Mouse (Mus musculus) layer of hippocampus, adult 18-20 months (tissue): ENCODE measurements around the gene Olfr178. TPM values are rescaled to one million over a fixed set of nuclear protein-coding genes. Genes with fewer than 3 reads are reported as not detected.

Experiments used
- DNase-seq, 2 experiments: peaks; one replicate each; pipeline ENCODE4 v3.0.0; 2022; ENCODE audit warnings: low spot score in 2 of 2
- long read RNA-seq: library from polyadenylated mRNA; stranded (forward); transcript quantifications from one replicate; pipeline ENCODE4 v2.0.0, GENCODE M21; 2021
- total RNA-seq, 2 experiments: library from RNA; stranded (reverse); gene quantifications; 2 replicates each; pipeline ENCODE4 v1.2.3; 2021

Olfr178 gene
- total RNA-seq, result not detected
- long read RNA-seq, result 0 reads

- no peak for DNase-seq
These were observed at the start of gene Olfr178 for GRCm38 (mm10) chr16:58891963-58892362. TSS of gene Olfr178 (minus strand) at chr16:58892063.

GRCm38 (mm10) chr16:58929292-58929691, 37.4 kb upstream of the Olfr178 start, which contains the start of gene Olfr180:
TSS of gene Olfr180 (minus strand) at chr16:58929392.
- DNase-seq, result no peak

GRCm38 (mm10) chr16:58928655-58929054, 36.8 kb upstream of the Olfr178 start, which contains the start of gene Olfr181:
TSS of gene Olfr181 (minus strand) at chr16:58928755.
- no peak for DNase-seq

- DNase-seq, result no peak
These were observed 7.4 kb downstream of the Olfr178 start for GRCm38 (mm10) chr16:58884416-58884815.

- DNase-seq, result no peak
These were observed 17.2 kb downstream of the Olfr178 start, which contains the start of gene Olfr177 for GRCm38 (mm10) chr16:58874668-58875067. TSS of gene Olfr177 (minus strand) at chr16:58874768.

- no peak for DNase-seq
These were observed 30.4 kb downstream of the Olfr178 start for GRCm38 (mm10) chr16:58861479-58861878.

- no peak for DNase-seq
These were observed 31.7 kb downstream of the Olfr178 start for GRCm38 (mm10) chr16:58860032-58860737.

Other genes with a start within 250 kb of the Olfr178 start
- 10 to 100 TPM; 51.6 to 52.7 TPM for gene Cpox, start 221.8 kb downstream of the Olfr178 start, total RNA-seq
- not detected for gene Gpr15, start 173.0 kb downstream of the Olfr178 start, total RNA-seq
- 100 to 1,000 TPM in 1 of 2 experiments, 10 to 100 TPM in 1; 95.5 to 101 TPM for gene Cldnd1, start 164.2 kb downstream of the Olfr178 start, total RNA-seq
- not detected for gene Olfr172, start 128.9 kb downstream of the Olfr178 start, total RNA-seq
- not detected for gene Olfr173, start 91.8 kb downstream of the Olfr178 start, total RNA-seq
- gene Olfr175-ps1, start 65.3 kb downstream of the Olfr178 start, total RNA-seq, result not detected
- not detected for gene Olfr177, start 17.3 kb downstream of the Olfr178 start, total RNA-seq
- not detected for gene Olfr181, start 36.7 kb upstream of the Olfr178 start, total RNA-seq
- gene Olfr180, start 37.3 kb upstream of the Olfr178 start, total RNA-seq, result not detected
- not detected for gene Olfr183, start 103.3 kb upstream of the Olfr178 start, total RNA-seq
- not detected for gene Olfr186, start 138.2 kb upstream of the Olfr178 start, total RNA-seq
- gene Olfr187, start 147.7 kb upstream of the Olfr178 start, total RNA-seq, result not detected
- gene Olfr190, start 185.9 kb upstream of the Olfr178 start, total RNA-seq, result not detected
- not detected for gene Olfr191, start 197.8 kb upstream of the Olfr178 start, total RNA-seq
- gene Olfr193, start 219.8 kb upstream of the Olfr178 start, total RNA-seq, result not detected
- gene Olfr194, start 229.0 kb upstream of the Olfr178 start, total RNA-seq, result not detected